Mouse (Mus musculus): ENCODE results near the gene Olfr1199. TPM values are rescaled to one million over a fixed set of nuclear protein-coding genes. Genes with fewer than 3 reads are reported as not detected.

The Olfr1199 gene
- polyA plus RNA-seq (2014; fragmentation: Nextera tagmentation; extraction: Ambion mirVana), result not detected in 2 replicates

- H3K4me1 ChIP-seq (ENCODE audit: control insufficient read depth, insufficient read depth, low read length), result no peaks in the 10 kb centered on the region
- 92% methylated on average over 2 of the region's 2 CpGs for WGBS
- no peak within 1 kb of the TSS for H3K4me2 ChIP-seq (ENCODE audit: low read depth, low read length)
- H3K27ac ChIP-seq (ENCODE audit: low read depth, low read length), result no peak within 1 kb of the TSS
- no peak within 1 kb of the TSS for H3K4me3 ChIP-seq (ENCODE audit: low read depth, low read length)
- no peaks in the 10 kb centered on the region for H3K27me3 ChIP-seq (ENCODE audit: control insufficient read depth, insufficient read depth, low read length)
- no peaks in the 10 kb centered on the region for H3K36me3 ChIP-seq (ENCODE audit: control insufficient read depth, insufficient read depth, low read length)
- H3K9ac ChIP-seq (replicated peaks; ENCODE audit: low read depth, low read length), result no peak within 1 kb of the TSS
- no peak for ATAC-seq (ENCODE audit: low read depth)
- no peaks in the 10 kb centered on the region for H3K9me3 ChIP-seq (ENCODE audit: control insufficient read depth, low read length)
Observed at GRCm38 (mm10) chr2:88760369-88760768, at the start of gene Olfr1199. TSS of gene Olfr1199 (minus strand) at chr2:88760469.

- H3K27ac ChIP-seq (ENCODE audit: low read depth, low read length), result no peak within 1 kb of the TSS
- WGBS, result 91% methylated on average over 6 of the region's 6 CpGs
- no peak for ATAC-seq (ENCODE audit: low read depth)
- no peak within 1 kb of the TSS for H3K4me3 ChIP-seq (ENCODE audit: low read depth, low read length)
- H3K4me1 ChIP-seq (ENCODE audit: control insufficient read depth, insufficient read depth, low read length), result no peaks in the 10 kb centered on the region
- no peaks in the 10 kb centered on the region for H3K27me3 ChIP-seq (ENCODE audit: control insufficient read depth, insufficient read depth, low read length)
- no peaks in the 10 kb centered on the region for H3K36me3 ChIP-seq (ENCODE audit: control insufficient read depth, insufficient read depth, low read length)
- H3K9ac ChIP-seq (replicated peaks; ENCODE audit: low read depth, low read length), result no peak within 1 kb of the TSS
- H3K9me3 ChIP-seq (ENCODE audit: control insufficient read depth, low read length), result no peaks in the 10 kb centered on the region
- H3K4me2 ChIP-seq (ENCODE audit: low read depth, low read length), result no peak within 1 kb of the TSS
Observed at GRCm38 (mm10) chr2:88792736-88793135, 32.5 kb upstream of the Olfr1199 start, which contains the start of gene Olfr1201. TSS of gene Olfr1201 (plus strand) at chr2:88793036.

GRCm38 (mm10) chr2:88770388-88770787 is 10.1 kb upstream of the Olfr1199 start, which contains the start of gene Olfr1200:
TSS of gene Olfr1200 (minus strand) at chr2:88770488.
- WGBS, result 89% methylated on average over 2 of the region's 2 CpGs
- no peak for ATAC-seq (ENCODE audit: low read depth)

DNA sequence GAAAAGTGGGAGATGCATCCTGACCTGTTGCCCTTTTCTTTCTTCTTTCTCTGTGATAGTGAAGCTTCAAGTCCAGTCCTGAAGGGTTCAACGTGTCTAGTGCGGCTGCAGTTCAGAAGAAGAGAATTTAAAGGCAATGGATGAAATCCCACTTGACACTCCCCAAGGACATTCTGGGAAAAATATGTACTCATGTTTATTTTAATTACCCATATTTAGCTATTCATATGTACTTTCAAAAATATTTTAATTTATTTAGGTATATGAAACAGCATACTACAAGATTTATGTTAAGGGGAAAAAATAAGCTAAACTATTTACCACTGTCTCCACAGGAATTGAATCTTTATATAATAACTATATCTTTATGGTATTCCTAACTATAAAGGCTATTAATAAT is 9.0 kb downstream of the Olfr1199 start, which contains the start of gene Olfr1198:
Olfr1198 (minus strand) TSS at position 101 of the 400 bp plus-strand sequence.
- Histone ChIP-seq H3K36me3 (ENCODE audit: control insufficient read depth, insufficient read depth, low read length) (no peaks in the 10 kb centered on the region), H3K27me3 (ENCODE audit: control insufficient read depth, insufficient read depth, low read length) (no peaks in the 10 kb centered on the region), H3K9ac (replicated peaks; ENCODE audit: low read depth, low read length) (no peak within 1 kb of the TSS), H3K4me1 (ENCODE audit: control insufficient read depth, insufficient read depth, low read length) (no peaks in the 10 kb centered on the region), H3K4me2 (ENCODE audit: low read depth, low read length) (no peak within 1 kb of the TSS), H3K27ac (ENCODE audit: low read depth, low read length) (no peak within 1 kb of the TSS), H3K4me3 (ENCODE audit: low read depth, low read length) (no peak within 1 kb of the TSS), H3K9me3 (ENCODE audit: control insufficient read depth, low read length) (no peaks in the 10 kb centered on the region)
- ATAC-seq (ENCODE audit: low read depth), result no peak
- WGBS, result 97% methylated on average over 2 of the region's 2 CpGs

More at GRCm38 (mm10) chr2:88770388-88770787, 10.1 kb upstream of the Olfr1199 start, which contains the start of gene Olfr1200:
- no peaks in the 10 kb centered on the region for H3K9me3 ChIP-seq (ENCODE audit: control insufficient read depth, low read length)
- no peak within 1 kb of the TSS for H3K9ac ChIP-seq (replicated peaks; ENCODE audit: low read depth, low read length)
- H3K36me3 ChIP-seq (ENCODE audit: control insufficient read depth, insufficient read depth, low read length), result no peaks in the 10 kb centered on the region
- H3K4me2 ChIP-seq (ENCODE audit: low read depth, low read length), result no peak within 1 kb of the TSS
- no peaks in the 10 kb centered on the region for H3K4me1 ChIP-seq (ENCODE audit: control insufficient read depth, insufficient read depth, low read length)
- H3K4me3 ChIP-seq (ENCODE audit: low read depth, low read length), result no peak within 1 kb of the TSS
- no peaks in the 10 kb centered on the region for H3K27me3 ChIP-seq (ENCODE audit: control insufficient read depth, insufficient read depth, low read length)
- H3K27ac ChIP-seq (ENCODE audit: low read depth, low read length), result no peak within 1 kb of the TSS

DNA sequence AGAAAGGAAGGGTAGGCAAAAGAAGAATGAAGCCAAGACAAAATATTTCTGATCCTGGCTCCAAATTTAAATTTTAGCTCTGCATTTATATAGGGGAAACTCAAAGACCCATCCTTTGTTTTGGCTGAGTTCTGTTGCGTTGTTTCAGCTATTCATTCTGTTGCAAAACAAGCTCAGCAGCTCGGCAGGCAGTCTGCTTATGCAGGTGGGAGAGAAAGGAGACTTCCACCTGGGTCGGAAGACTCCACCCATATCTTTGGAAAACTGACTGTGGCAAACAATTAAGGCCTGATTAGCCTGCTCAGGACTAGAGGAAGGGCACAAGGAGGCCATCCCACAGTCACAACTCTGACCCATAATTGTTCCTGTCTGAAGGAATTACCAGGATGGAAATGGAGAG is 16.9 kb downstream of the Olfr1199 start:
- no peak overlapping the region for H3K4me3 ChIP-seq (ENCODE audit: low read depth, low read length)
- ATAC-seq (ENCODE audit: low read depth), result no peak
- H3K27ac ChIP-seq (ENCODE audit: low read depth, low read length), result no peak overlapping the region
- H3K27me3 ChIP-seq (ENCODE audit: control insufficient read depth, insufficient read depth, low read length), result no peaks in the 10 kb centered on the region
- H3K4me2 ChIP-seq (ENCODE audit: low read depth, low read length), result no peak overlapping the region
- H3K36me3 ChIP-seq (ENCODE audit: control insufficient read depth, insufficient read depth, low read length), result no peaks in the 10 kb centered on the region
- no peak overlapping the region for H3K9ac ChIP-seq (replicated peaks; ENCODE audit: low read depth, low read length)
- no peaks in the 10 kb centered on the region for H3K9me3 ChIP-seq (ENCODE audit: control insufficient read depth, low read length)
- 80% methylated on average over 3 of the region's 3 CpGs for WGBS
- H3K4me1 ChIP-seq (ENCODE audit: control insufficient read depth, insufficient read depth, low read length), result no peaks in the 10 kb centered on the region

GRCm38 (mm10) chr2:88732266-88732665 is 28.0 kb downstream of the Olfr1199 start, which contains the start of gene Olfr1197:
TSS of gene Olfr1197 (minus strand) at chr2:88732366.
- Histone ChIP-seq H3K9me3 (ENCODE audit: control insufficient read depth, low read length) (no peaks in the 10 kb centered on the region), H3K9ac (replicated peaks; ENCODE audit: low read depth, low read length) (no peak within 1 kb of the TSS), H3K4me1 (ENCODE audit: control insufficient read depth, insufficient read depth, low read length) (no peaks in the 10 kb centered on the region), H3K4me3 (ENCODE audit: low read depth, low read length) (no peak within 1 kb of the TSS), H3K27me3 (ENCODE audit: control insufficient read depth, insufficient read depth, low read length) (no peaks in the 10 kb centered on the region), H3K36me3 (ENCODE audit: control insufficient read depth, insufficient read depth, low read length) (no peaks in the 10 kb centered on the region), H3K27ac (ENCODE audit: low read depth, low read length) (no peak within 1 kb of the TSS), H3K4me2 (ENCODE audit: low read depth, low read length) (no peak within 1 kb of the TSS)
- WGBS, result 83% methylated on average over 1 of the region's 1 CpGs
- ATAC-seq (ENCODE audit: low read depth), result no peak

DNA sequence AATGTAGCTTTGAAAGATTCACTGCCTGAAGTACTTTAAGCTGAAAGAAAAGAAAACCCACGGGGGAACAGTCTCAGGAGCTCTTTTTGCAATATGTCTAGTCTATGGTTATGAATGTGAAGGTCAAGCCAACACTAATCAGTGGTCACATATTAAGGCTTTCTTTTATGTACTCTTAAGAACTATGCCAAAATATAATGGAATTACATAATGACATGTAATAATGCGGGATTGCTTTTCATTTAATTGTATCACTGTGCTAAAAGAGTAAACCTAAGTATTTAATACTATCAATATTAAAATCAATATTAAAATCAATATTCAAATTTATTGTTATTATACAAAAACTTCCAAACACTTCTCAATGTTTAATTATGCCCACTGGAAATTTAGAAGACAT is 55.8 kb downstream of the Olfr1199 start, which contains the start of gene Olfr1196:
Olfr1196 (minus strand) TSS at position 101 of the 400 bp plus-strand sequence.
- H3K27me3 ChIP-seq (ENCODE audit: control insufficient read depth, insufficient read depth, low read length), result no peaks in the 10 kb centered on the region
- H3K36me3 ChIP-seq (ENCODE audit: control insufficient read depth, insufficient read depth, low read length), result no peaks in the 10 kb centered on the region
- no peaks in the 10 kb centered on the region for H3K4me1 ChIP-seq (ENCODE audit: control insufficient read depth, insufficient read depth, low read length)
- no peak within 1 kb of the TSS for H3K4me3 ChIP-seq (ENCODE audit: low read depth, low read length)
- H3K9ac ChIP-seq (replicated peaks; ENCODE audit: low read depth, low read length), result no peak within 1 kb of the TSS
- H3K27ac ChIP-seq (ENCODE audit: low read depth, low read length), result no peak within 1 kb of the TSS
- 88% methylated on average over 2 of the region's 2 CpGs for WGBS
- H3K4me2 ChIP-seq (ENCODE audit: low read depth, low read length), result no peak within 1 kb of the TSS
- no peaks in the 10 kb centered on the region for H3K9me3 ChIP-seq (ENCODE audit: control insufficient read depth, low read length)
- no peak for ATAC-seq (ENCODE audit: low read depth)

Other genes with a start within 250 kb of the Olfr1199 start
- gene Olfr1186, start 241.9 kb downstream of the Olfr1199 start, polyA plus RNA-seq (2014; fragmentation: Nextera tagmentation; extraction: Ambion mirVana), result not detected in 2 replicates
- not detected in 2 replicates for gene Olfr1188, start 203.5 kb downstream of the Olfr1199 start, polyA plus RNA-seq (2014; fragmentation: Nextera tagmentation; extraction: Ambion mirVana)
- gene Olfr1189, start 174.0 kb downstream of the Olfr1199 start, polyA plus RNA-seq (2014; fragmentation: Nextera tagmentation; extraction: Ambion mirVana), result not detected in 2 replicates
- not detected in 2 replicates for gene Olfr1191-ps1, start 119.9 kb downstream of the Olfr1199 start, polyA plus RNA-seq (2014; fragmentation: Nextera tagmentation; extraction: Ambion mirVana)
- not detected in 2 replicates for gene Olfr1192-ps1, start 112.0 kb downstream of the Olfr1199 start, polyA plus RNA-seq (2014; fragmentation: Nextera tagmentation; extraction: Ambion mirVana)
- gene Olfr1193, start 84.8 kb downstream of the Olfr1199 start, polyA plus RNA-seq (2014; fragmentation: Nextera tagmentation; extraction: Ambion mirVana), result not detected in 2 replicates
- gene Olfr1195, start 71.3 kb downstream of the Olfr1199 start, polyA plus RNA-seq (2014; fragmentation: Nextera tagmentation; extraction: Ambion mirVana), result not detected in 2 replicates
- gene Olfr1196, start 55.9 kb downstream of the Olfr1199 start, polyA plus RNA-seq (2014; fragmentation: Nextera tagmentation; extraction: Ambion mirVana), result not detected in 2 replicates
- gene Olfr1197, start 28.1 kb downstream of the Olfr1199 start, polyA plus RNA-seq (2014; fragmentation: Nextera tagmentation; extraction: Ambion mirVana), result not detected in 2 replicates
- gene Olfr1198, start 9.1 kb downstream of the Olfr1199 start, polyA plus RNA-seq (2014; fragmentation: Nextera tagmentation; extraction: Ambion mirVana), result not detected in 2 replicates
- not detected in 2 replicates for gene Olfr1200, start 10.0 kb upstream of the Olfr1199 start, polyA plus RNA-seq (2014; fragmentation: Nextera tagmentation; extraction: Ambion mirVana)
- gene Olfr1201, start 32.6 kb upstream of the Olfr1199 start, polyA plus RNA-seq (2014; fragmentation: Nextera tagmentation; extraction: Ambion mirVana), result not detected in 2 replicates
- gene Olfr1202, start 54.0 kb upstream of the Olfr1199 start, polyA plus RNA-seq (2014; fragmentation: Nextera tagmentation; extraction: Ambion mirVana), result 0.05 TPM in 1 of 2 replicates, not detected in the other
- not detected in 2 replicates for gene Olfr1205, start 69.3 kb upstream of the Olfr1199 start, polyA plus RNA-seq (2014; fragmentation: Nextera tagmentation; extraction: Ambion mirVana)
- gene Olfr1204, start 88.8 kb upstream of the Olfr1199 start, polyA plus RNA-seq (2014; fragmentation: Nextera tagmentation; extraction: Ambion mirVana), result not detected in 2 replicates
- not detected in 2 replicates for gene Olfr1206, start 102.8 kb upstream of the Olfr1199 start, polyA plus RNA-seq (2014; fragmentation: Nextera tagmentation; extraction: Ambion mirVana)
- gene Olfr1208, start 141.8 kb upstream of the Olfr1199 start, polyA plus RNA-seq (2014; fragmentation: Nextera tagmentation; extraction: Ambion mirVana), result not detected in 2 replicates
- not detected in 2 replicates for gene Olfr1209, start 154.7 kb upstream of the Olfr1199 start, polyA plus RNA-seq (2014; fragmentation: Nextera tagmentation; extraction: Ambion mirVana)
- not detected in 2 replicates for gene Olfr1211, start 177.6 kb upstream of the Olfr1199 start, polyA plus RNA-seq (2014; fragmentation: Nextera tagmentation; extraction: Ambion mirVana)
- gene Olfr1212, start 193.5 kb upstream of the Olfr1199 start, polyA plus RNA-seq (2014; fragmentation: Nextera tagmentation; extraction: Ambion mirVana), result not detected in 2 replicates
- not detected in 2 replicates for gene Gm13762, start 219.8 kb upstream of the Olfr1199 start, polyA plus RNA-seq (2014; fragmentation: Nextera tagmentation; extraction: Ambion mirVana)
- not detected in 2 replicates for gene Olfr1214, start 232.2 kb upstream of the Olfr1199 start, polyA plus RNA-seq (2014; fragmentation: Nextera tagmentation; extraction: Ambion mirVana)
- not detected in 2 replicates for gene Olfr1215, start 246.5 kb upstream of the Olfr1199 start, polyA plus RNA-seq (2014; fragmentation: Nextera tagmentation; extraction: Ambion mirVana)

All from neural tube, embryonic 14.5 days (tissue).